Mouse (Mus musculus): ENCODE measurements at regions not wholly inside any gene's neighbourhood (a gene's known extent, or its start where the extent isn't known, plus 50 kb on each side); places are given as distances from the start of the nearest gene placed in this dataset.
"Not testable (repeated sequence)": the region's sequence is repeated elsewhere in the genome, so short reads cannot be mapped to it uniquely, and the experiment has no call there.

DNA sequence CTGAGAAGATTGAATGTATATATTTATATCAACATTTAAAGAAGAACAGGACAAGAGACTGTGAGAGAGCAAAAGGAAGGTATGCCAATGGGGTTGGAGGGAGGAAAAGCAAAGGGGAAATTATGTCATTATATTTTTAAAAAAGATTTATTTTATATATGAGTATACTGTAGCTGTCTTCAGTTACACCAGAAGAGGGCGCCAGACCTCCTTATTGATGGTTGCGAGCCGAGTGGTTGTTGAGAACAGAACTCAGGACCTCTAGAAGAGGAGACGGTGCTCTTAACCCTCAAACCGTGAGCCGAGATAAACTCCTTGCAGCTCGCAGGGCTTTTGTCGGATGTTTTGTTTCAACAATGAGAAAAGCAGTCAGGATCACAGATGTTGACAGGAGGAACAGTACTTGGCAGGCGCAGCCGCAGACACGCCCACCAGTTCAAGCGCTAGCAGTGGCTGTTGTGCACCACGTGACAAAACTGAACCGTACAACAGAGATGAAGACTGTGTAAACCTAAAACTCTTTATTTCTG is 158.7 kb downstream of the Mat2b start:
- peak; percentile 53 for DNase-seq (ENCODE audit: low read depth, low spot score)

DNA sequence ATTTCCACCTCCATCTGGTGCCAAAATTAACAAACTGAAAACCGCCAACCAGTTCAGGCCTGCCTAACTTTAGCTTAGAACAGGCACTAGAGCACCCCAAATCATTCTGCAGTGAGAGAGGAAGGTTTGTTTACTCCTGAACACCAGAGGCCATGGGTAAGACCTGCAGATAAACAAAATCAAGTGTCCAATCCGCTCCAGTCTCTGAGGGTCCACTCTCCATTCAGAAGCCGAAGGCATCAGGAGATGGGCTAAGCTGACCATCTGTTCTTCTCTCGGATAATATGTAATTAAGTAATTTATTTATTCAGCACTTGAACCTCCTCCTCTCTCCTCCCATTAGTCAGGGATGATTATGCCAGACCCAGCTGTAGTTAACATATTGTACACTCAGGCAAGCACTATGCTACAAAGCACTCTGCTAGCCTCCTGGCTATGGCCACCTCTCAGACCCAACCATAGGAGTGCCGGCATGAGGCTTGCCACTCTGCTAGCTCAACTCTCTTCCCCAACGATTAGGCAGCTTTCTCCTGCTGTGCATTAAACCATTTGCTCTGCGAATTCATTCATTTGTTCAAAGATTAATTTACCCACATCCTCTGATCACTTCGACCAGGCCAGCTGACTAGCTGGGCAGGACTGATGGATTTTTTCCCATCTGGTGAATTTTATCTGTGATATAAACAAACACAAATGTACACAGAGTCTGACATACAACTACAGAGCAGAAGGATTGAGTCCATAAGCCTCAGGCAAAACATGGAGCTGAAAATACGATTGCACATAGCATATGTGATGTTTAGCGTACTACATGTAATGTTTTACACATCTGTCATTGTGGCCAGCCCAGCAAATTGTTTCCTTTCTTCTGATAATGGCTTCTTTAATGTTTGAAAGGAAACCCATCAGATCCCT is 184.4 kb downstream of the Mat2b start:
- DNase-seq (ENCODE audit: low read depth, low spot score): no peak

DNA sequence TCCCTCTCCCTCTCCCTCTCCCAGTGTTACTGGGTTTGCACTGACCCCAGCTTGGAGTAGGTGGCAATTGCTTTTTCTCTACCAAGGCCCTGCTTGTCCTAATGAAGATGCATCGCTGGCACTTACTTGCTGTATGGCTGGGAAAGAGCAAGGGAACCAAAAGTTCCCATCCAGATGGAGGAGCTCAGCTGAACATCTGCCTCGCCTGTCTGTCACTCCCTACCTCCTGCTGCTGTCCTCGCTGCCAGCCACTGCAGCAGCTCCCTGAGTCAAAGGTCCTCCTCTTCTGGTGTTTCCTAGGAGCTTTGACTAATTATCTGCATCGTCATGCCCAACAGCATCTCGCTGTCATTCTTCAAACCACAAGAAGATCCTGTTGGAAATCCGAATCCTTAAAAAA is 203.4 kb downstream of the Mat2b start:
- no peak for DNase-seq (ENCODE audit: low read depth, low spot score)

DNA sequence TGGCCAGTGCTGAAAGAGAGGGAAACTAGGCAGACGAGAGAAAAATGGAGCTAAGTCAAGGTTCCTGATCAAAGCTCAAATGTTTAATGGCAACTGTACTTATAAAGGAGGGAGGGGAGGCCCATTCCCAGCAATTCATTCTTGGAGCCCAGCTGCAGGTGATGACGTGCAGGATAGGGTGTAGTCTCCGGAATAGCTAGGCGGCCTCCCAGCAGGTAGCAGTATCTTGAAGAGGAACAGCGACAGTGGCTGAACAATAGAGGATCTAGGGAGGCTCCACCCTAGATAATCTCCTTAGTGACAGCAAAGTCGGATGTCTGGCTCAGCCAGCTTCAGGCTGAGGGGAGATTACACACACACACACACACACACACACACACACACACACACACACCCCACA is 216.8 kb downstream of the Mat2b start:
- peak; percentile 75 for DNase-seq (ENCODE audit: low read depth, low spot score)

DNA sequence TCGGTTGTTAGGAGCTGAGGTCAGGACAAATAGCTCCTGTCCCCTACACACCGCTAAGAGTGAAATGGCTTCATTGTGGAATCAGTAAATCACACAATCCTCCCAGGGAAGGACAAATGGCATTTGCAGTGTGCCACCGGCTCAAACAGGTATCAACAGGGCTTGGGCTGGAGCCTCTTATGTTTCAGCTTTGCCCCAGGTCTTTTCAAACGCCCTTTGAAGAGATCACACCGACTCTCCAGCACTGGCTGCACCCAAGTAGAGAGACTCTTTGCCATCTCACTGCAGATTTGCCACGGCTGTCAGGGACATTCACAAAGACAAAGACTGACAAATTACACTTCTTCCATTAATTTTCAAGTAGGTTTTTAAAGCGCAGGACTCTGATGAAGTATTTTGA is 217.7 kb downstream of the Mat2b start:
- DNase-seq (ENCODE audit: low read depth, low spot score): peak; percentile 63

DNA sequence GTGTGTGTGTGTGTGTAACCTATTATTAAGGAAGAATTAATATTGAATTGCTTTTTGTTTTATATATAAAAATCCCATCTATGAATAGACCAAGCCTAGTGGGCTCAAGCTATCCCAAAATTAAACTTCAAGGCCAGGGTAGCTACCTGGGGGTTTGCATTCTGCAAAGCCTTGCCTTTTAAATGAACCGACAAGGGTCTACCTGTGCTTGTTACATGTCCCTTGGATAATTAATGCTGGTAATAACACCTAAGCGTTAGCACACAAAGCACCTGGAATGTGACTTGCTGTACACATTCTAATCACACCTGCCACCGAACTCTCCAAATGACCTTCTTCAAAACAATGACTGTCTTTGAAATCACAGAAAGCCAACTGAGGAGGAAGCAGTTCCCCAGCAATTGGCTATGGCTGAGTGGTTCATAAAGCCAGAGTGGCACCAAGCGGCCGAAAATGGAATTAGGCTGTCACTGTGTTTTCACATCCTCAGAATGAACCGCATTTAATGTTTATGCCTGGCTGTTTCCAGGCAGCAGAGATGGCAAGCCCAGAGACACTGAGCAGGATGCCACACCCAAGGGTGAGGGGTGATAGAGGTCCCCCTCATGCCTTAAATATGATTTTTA is 225.8 kb downstream of the Mat2b start:
- peak; percentile 58 for DNase-seq (ENCODE audit: low read depth, low spot score)

DNA sequence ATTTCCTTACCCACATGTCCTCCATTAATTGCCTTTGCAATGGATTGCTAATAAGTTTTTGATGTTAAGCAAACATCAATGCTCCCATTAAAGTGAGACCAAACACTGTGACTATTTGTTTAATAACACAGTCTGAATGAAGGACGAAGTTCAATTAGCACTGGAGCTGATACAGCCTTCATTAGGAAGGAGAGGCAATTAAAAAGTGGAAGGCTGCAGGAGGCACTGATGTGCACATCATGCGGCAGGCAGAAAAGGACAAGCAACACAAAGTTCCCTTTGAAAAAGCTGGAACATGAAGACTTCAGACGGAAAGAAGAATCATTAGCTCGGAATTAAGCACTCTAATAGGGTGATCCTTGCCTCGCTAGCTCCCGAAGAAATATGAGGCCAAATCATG is 238.4 kb downstream of the Mat2b start:
- no peak for DNase-seq (ENCODE audit: low read depth, low spot score)

DNA sequence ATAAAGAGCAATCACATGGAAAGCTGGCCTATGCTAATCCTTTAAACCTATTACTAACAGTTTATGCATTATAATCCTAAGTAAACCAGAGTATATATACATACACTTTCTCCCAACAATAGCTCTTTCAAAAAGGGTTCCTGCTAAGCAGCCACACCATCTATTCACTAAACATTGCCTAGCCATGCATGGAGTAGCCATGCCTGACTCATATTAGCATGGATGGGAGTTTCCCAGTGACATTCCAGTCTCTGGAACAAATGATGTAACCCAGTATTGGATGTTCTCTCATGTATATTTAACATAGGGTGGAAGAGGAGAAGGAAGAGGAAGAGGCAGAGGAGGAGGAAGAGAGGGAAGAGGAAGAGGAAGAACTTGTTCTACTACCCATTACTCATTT is 240.0 kb downstream of the Mat2b start:
- not testable (repeated sequence) for DNase-seq (ENCODE audit: low read depth, low spot score)

DNA sequence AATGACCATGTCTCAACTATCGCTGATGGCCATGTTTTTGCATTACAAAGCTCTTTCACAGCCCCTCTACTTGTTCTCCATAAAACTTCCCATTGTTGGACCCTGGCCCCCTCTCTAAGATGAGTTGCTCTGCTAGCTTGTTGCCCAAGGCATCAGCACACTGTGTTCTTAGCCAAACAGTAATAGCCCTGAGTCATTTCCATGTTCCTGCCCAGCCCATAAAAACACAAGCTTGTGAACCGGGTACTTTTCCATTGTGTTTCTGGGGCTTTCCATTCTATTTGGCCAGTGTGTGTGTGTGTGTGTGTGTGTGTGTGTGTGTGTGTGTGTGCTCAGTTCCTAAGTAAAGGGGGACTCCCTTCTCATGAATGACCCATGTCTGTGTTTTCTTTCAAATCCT is 248.2 kb downstream of the Mat2b start:
- no peak for DNase-seq (ENCODE audit: low read depth, low spot score)

DNA sequence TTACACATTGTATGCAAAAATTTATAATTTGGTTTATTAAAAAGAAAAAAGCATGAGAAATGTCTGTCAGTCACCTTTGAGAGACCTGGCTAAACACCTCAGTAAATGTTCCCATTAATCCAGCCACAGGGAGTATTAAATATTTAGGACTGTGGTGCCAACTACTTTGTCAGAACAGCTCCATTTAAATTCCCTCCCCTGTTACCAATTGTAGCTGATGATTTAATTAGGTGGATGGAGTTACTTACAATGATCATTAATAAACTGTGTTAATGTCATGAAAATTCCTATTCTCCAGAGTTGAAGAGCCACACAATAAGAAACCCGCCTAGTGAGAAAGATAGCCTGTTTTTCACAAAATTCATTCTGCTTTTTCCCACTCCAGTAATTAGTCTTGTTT is 261.0 kb downstream of the Mat2b start:
- no peak for DNase-seq (ENCODE audit: low read depth, low spot score)

DNA sequence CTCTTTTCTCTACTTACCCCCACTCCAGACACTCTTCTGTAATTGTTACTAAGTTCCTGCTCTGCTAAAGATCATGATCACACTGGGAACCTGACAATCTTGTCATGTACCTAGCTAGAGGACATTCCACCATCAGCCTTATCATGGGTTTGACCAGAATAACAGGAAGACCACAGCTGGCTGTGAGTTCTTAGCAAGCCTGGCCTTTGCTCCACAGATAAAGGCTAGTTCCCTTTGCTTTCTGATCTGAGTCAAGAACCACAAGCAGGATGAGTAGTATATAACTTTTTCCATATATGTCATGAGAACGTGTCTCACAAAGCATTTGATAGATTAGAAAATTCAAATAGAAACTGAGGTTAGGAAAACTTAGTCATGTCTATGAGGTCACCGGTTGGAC is 266.1 kb downstream of the Mat2b start:
- DNase-seq (ENCODE audit: low read depth, low spot score): no peak

DNA sequence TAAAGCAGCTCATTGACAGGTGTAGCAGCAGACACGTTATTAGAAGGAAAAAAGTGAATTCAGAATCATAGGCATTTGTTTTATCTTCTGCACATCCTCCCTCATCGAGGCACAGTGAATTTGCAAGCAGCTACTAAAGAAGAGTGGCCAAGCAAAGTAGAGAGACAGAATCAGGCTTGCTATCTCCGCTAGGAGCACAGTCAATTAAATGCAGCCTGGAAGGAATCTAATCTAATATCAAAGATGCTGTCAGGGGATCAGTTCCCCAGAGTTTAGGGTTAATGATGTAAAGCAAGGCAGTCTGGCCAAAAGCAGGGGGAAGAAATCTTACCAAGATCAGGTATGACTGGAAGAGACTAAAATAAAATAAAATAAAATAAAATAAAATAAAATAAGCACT is 270.7 kb downstream of the Mat2b start:
- no peak for DNase-seq (ENCODE audit: low read depth, low spot score)

DNA sequence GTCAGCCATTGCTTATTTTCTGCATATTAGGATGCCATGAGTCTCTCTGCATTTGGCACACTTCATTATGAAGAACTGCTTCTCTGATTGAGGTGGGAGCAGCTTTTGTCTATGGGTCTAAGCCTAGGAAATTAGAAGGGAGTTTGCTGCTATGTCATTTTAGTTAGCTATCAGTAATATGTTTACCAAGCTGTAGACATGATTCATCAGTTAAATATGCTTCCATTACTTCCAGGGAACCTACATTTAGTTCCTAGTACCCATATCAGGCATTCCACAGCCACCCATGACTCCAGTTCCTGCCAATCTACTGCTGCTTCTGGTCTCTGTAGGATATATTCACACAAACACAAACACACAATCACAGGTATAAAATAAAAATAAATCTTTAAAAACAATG is 287.4 kb downstream of the Mat2b start:
- DNase-seq (ENCODE audit: low read depth, low spot score): no peak

DNA sequence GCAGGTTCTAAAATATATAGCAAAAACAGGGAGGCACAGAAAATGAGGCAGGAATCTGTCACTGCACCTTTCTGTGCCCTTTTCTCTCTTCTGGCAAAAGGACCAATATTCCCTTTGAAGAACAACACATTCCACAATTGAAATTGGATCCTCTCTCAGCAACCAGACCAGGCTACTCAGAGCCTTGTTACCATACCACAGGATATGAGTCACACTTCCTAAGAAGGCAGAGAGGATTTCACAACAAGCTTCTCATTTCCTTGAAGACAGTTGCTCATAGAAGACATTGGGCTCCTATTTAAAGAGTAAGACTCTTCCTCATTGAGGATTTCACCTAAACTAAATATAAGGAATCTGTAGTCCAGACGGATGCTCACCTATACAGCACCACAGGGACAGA is 292.8 kb downstream of the Mat2b start:
- no peak for DNase-seq (ENCODE audit: low read depth, low spot score)

DNA sequence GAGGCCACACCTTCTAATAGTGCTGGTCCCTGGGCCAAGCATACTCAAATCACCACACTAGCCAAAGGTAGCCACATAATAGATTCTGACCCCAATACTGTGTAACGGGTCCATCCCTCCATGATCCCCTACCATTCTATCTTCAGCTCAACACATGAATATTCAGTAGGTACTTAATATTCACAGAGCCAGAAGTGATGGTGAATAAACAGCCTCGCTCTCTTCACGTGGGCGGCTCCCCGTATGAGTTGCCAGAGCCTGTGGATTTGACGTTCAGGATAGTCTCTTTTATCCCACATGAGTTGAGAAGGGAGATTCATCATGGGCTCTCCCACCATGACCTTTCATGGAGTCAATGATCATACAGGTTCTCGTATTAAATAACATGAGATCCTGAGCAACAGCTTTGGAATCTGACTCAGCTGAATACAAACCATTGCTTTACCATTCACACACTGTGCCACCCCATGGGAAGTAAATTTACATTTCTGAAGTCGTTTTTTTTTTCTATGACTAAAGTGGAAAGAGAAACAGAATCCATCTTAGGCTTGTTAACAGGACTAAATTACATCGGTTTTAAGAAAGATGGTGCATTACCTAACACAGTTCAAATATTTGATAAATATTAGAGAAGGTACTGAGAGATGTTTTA is 297.4 kb downstream of the Mat2b start:
- no peak for DNase-seq (ENCODE audit: low read depth, low spot score)

DNA sequence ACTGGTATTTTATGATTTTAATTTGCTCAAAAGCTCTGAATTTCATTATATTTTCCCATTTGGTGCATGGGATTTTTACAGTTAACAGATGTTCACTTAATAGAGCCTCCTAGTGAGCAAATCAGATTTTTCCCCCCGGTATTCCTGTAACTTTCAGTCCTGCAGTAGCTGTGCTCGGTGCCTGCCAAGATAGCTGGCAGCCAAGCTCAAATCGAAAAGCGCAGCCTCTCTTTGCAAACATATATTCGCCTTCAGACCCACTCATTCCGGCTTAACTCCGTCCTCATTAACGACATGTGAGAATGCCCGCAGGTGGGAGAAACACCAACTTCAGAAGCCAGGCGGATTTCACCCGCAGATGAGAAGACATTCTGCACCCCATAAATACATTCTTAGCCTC is 299.7 kb downstream of the Mat2b start:
- no peak for DNase-seq (ENCODE audit: low read depth, low spot score)

DNA sequence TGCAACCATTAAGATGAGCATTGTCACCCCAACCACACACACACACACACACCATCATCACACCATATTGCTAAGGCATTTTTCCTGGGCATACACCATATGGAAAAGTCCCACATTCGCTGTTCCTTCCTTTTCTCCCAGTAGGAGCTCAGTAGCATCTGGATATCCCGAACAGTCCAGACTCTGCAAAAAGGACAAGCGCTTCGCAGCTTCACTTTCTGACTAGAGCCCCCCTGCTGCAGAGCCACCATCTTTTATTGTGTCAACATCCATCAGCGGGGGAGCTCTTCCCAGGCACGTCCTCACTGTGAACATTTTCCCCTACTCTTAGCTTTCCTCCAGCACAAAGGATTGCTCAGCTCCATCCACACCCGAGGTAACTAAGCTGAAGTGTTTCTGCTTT is 300.1 kb downstream of the Mat2b start:
- no peak for DNase-seq (ENCODE audit: low read depth, low spot score)

DNA sequence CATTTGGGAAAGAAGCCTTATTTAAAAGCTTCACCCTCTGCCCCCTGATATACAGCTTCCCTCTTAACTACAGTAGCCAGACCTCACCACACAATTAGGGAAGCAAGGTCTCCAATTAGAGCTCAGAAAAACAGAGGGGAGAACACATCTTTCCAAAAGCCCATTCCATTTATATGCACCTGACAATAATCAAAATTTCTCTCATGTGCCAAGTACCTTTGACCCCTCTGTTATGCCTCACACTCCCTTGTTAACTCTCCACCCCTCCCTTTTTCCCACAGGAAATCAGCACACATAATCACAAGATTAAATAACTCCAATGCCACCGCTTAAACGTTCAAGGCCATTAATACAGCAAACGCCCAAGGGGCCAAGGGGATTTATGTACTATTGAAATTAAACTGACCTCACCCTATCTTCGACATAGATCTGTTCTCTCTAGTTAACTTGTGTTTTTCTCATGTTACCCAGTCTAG is 300.7 kb downstream of the Mat2b start:
- no peak for DNase-seq (ENCODE audit: low read depth, low spot score)

DNA sequence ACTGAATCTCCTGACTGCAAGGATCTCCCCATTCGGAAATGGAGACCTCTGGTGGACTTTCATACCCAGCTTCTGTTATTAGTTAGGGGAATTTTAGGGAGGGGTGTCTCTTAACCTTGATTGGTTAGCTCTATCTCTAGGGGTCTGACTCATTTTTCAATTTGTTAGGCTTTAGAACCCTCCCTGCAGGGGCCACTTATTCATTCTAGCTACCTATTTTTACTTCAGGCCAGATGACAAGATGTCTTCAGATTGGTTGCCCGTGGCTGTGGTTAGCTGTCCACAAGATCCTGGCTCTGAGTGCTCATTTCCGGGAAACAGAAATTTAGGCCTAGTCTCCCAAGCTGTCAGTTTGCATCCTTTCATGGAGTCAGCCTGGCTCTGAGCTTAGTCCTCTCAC is 314.3 kb downstream of the Mat2b start:
- DNase-seq (ENCODE audit: low read depth, low spot score): no peak

DNA sequence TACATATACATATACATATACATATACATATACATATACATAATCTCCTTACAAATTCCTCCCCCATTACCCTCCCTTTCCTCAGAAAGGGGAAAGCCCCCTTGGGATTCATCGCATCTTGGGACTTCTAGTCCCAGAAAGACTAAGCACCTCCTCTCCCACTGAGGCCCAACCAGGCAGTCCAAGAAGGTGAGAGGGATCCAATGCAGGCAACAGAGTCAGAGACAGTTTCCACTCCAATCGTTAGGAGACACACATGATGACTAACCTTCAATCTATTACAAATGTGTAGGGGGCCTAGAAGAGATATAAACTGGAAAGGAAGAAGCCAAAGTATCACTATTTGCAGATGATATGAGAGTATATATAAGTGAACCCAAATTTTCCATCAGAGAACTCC is 323.3 kb downstream of the Mat2b start:
- no peak for DNase-seq (ENCODE audit: low read depth, low spot score)

DNA sequence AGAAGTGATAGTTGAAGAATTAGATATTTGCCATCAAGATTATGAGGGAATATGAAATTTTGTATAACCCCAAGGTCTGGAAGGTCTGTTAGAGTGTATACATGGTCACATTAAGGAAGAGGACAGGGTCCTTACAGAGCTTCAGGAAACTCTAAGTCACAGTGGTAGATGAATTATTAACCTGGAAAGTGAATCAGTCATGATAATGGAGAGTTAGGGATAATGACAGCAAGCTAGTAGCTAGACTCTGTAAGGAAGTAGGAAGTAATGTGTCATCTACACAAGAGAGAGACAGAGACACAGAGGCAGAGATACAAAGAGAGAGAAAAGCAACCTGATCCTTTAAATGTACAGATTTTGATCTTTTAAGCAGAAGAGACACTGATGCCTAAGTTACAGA is 328.4 kb downstream of the Mat2b start:
- DNase-seq (ENCODE audit: low read depth, low spot score): no peak

DNA sequence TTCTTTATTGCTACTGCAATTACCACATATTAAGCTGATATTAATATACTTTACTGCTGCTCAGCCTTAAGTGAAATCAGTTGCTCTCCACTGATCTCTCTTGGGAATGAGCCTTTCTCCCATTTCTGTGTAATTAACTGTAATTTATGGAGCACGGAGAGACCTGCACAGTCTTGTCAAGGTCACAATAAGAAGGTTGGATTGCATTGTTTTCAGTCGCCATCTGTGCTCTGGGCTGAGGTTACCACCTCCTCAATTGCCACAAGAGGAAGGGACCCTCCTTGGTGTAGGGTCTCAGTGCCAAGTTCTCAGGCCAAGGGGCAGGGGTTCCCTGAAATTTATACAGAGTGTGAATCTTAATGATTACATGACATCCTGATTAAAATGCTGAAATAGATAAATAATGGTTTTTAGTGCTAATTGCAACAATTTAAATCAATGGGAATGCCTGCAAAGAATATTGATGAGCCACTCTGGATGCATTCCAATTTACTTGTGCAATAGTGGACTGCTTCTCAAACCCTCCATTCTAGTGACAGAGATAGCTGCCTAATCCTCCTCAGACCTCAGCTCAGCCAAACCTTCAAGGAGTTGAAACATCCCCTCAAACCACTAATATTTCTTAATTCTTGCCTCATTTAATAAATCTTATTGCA is 332.3 kb downstream of the Mat2b start:
- no peak for DNase-seq (ENCODE audit: low read depth, low spot score)
